Mouse (Mus musculus) hindbrain, embryonic 11.5 days (tissue): ENCODE results near the gene Myom1. TPM values are rescaled to one million over a fixed set of nuclear protein-coding genes. Genes with fewer than 3 reads are reported as not detected.
"Not testable (repeated sequence)": the region's sequence is repeated elsewhere in the genome, so short reads cannot be mapped to it uniquely, and the experiment has no call there.

Experiments used
- ATAC-seq: fragments of 200-750 bp; cut with Nextera tagmentation; 2 replicates; pipeline ENCODE4 v1.8.0; 2017; ENCODE audit warnings: mild to moderate bottlenecking, moderate TSS enrichment, moderate library complexity; ENCODE audit not compliant: low FRiP score
- DNase-seq: peaks from one replicate; pipeline ENCODE4 v3.0.0-alpha.2; 2015; ENCODE audit warnings: low spot score
- H3K27ac ChIP-seq: fragments of 300-500 bp; sonication (generic); 2 replicates; pipeline ENCODE4 v1.5.1; 2014; ENCODE audit warnings: mild to moderate bottlenecking, low read depth, low read length
- H3K27me3 ChIP-seq: fragments of 300-500 bp; sonication (generic); 2 replicates; pipeline ENCODE4 v1.6.1; 2014; ENCODE audit warnings: mild to moderate bottlenecking, low read length, moderate library complexity, mixed read lengths; ENCODE audit not compliant: control insufficient read depth, insufficient read depth
- H3K36me3 ChIP-seq: fragments of 300-500 bp; sonication (generic); 2 replicates; pipeline ENCODE4 v1.6.1; 2014; ENCODE audit warnings: mild to moderate bottlenecking, low read length, moderate library complexity, mixed read lengths; ENCODE audit not compliant: control insufficient read depth, insufficient read depth
- H3K4me1 ChIP-seq: fragments of 300-500 bp; sonication (generic); replicated peaks from 2 replicates; pipeline ENCODE4 v1.6.1; 2014; ENCODE audit warnings: low read length, mixed read lengths; ENCODE audit not compliant: control insufficient read depth, insufficient read depth
- H3K4me2 ChIP-seq: fragments of 300-500 bp; sonication (generic); replicated peaks from 2 replicates; pipeline ENCODE4 v1.6.1; 2014; ENCODE audit warnings: mild to moderate bottlenecking, low read depth, low read length
- H3K4me3 ChIP-seq: fragments of 300-500 bp; sonication (generic); 2 replicates; pipeline ENCODE4 v1.5.1; 2014; ENCODE audit warnings: low read depth, low read length
- H3K9ac ChIP-seq: fragments of 300-500 bp; sonication (generic); 2 replicates; pipeline ENCODE4 v1.6.1; 2014; ENCODE audit warnings: low read depth, low read length
- H3K9me3 ChIP-seq: fragments of 300-500 bp; sonication (generic); 2 replicates; pipeline ENCODE4 v1.6.1; 2016; ENCODE audit warnings: low read length; ENCODE audit not compliant: control insufficient read depth
- WGBS: fragments of 180-500 bp; shearing (Covaris S2); extraction: QIAGEN DNeasy Blood & Tissue Kit; methylation state at CpG from one replicate; pipeline ENCODE4 v1.1.7; 2014; 5-methylcytosine and 5-hydroxymethylcytosine counted together
- polyA plus RNA-seq: library from polyadenylated mRNA; unstranded; fragments of >200 nt; fragmentation: Nextera tagmentation; extraction: Ambion mirVana; gene quantifications from 2 replicates; pipeline ENCODE4 v1.2.1, GENCODE M21; 2014

Gene Myom1
- polyA plus RNA-seq, 1 experiment from 2014 or later, result 2.0 TPM

DNA sequence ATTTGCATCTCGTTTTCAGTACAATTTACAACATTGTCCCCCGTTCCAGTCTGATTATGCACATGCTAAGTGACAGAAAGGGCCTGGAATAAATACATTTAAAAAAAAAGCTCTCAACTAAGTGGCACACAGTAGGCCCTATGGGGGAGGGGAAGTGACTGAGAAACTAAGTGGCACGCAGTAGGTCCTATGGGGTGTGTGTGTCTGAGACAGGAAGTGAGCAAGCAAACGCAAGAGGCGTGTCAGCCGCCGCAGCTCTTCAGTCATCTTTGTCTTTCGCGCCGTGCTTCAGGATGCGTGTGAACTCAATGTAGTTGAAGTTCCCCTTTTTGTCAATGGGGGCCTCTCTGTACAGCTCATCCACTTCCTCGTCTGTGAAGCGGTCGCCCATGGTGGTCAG, 28.4 kb upstream of the Myom1 start:
- 95% methylated on average over 14 of the region's 14 CpGs for WGBS
- H3K9me3 ChIP-seq, DNase-seq, ATAC-seq, H3K4me2 ChIP-seq, H3K4me3 ChIP-seq, H3K9ac ChIP-seq, H3K36me3 ChIP-seq, H3K4me1 ChIP-seq, H3K27me3 ChIP-seq, H3K27ac ChIP-seq: not testable (repeated sequence)

DNA sequence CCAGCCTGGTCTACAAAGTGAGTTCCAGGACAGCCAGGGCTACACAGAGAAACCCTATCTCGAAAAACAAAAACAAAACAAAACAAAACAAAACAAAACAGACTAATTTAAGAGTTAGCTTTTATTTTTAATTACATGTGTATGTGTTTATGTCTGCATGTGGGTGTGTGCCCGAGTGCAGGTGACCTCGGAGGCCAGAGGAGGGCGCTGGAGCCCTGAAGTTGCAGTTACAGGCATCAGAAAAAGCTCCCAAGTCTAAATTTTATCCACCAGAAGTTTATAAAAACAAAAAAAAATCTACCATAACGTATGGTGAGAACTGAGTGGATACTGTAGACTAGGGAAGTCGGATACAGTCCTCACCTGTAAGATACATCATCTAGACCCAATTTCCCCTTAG, 24.6 kb upstream of the Myom1 start:
- no peak for DNase-seq
- Histone ChIP-seq H3K9me3 (no peaks in the 10 kb centered on the region), H3K9ac (no peak overlapping the region), H3K4me2 (no peak overlapping the region), H3K4me1 (no peaks in the 10 kb centered on the region), H3K36me3 (no peaks in the 10 kb centered on the region; the same call in 1 of the 2 replicates), H3K27ac (no peak overlapping the region), H3K27me3 (no peaks in the 10 kb centered on the region), H3K4me3 (no peak overlapping the region)
- no peak for ATAC-seq
- 86% methylated on average over 6 of the region's 6 CpGs for WGBS

DNA sequence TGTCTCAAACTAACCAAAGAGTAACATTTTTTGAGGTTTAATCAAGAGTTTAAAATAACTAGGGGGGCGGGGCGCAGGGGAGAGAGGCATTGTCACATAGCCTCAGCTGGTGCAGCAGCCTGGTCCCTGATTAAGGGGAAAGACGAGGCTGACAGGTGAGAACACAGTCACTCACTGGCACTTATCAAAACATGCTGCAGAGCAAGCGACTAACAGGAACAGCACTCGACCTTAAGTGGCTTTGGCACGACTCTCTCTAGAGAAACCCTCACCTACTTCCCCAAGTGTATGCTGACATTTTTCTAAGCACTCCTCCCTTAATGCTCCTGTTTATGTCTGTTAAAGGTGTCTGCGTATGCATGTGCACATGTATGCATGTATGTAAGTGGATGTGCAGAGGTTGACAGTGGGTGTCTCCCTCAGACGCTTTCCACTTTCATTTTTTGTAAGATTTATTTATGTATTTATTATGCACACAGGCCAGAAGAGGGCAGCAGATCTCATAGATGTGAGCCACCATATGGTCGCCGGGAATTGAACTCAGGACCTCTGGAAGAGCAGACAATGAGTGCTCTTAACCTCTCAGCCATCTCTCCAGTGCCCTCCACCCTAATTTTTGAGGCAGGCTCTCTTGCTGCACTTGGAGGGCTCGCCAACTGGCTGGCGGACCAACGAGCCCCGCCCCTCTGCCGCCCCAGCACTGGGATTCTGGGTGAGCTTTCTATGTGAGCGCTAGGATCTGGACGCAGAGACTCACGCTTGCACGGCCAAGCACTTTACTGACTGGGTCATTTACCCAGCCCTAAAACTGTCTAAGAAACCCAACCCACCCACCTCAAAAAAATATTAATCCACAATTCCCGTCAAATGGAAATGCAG, 22.8 kb upstream of the Myom1 start:
- ATAC-seq (no peak), DNase-seq (no peak)
- 89% methylated on average over 20 of the region's 20 CpGs for WGBS
- Histone ChIP-seq H3K4me2 (no peak overlapping the region), H3K27me3 (no peaks in the 10 kb centered on the region), H3K9me3 (no peaks in the 10 kb centered on the region), H3K4me3 (no peak overlapping the region), H3K36me3 (no peaks in the 10 kb centered on the region; the same call in 1 of the 2 replicates), H3K4me1 (no peaks in the 10 kb centered on the region), H3K27ac (no peak overlapping the region), H3K9ac (no peak overlapping the region)

DNA sequence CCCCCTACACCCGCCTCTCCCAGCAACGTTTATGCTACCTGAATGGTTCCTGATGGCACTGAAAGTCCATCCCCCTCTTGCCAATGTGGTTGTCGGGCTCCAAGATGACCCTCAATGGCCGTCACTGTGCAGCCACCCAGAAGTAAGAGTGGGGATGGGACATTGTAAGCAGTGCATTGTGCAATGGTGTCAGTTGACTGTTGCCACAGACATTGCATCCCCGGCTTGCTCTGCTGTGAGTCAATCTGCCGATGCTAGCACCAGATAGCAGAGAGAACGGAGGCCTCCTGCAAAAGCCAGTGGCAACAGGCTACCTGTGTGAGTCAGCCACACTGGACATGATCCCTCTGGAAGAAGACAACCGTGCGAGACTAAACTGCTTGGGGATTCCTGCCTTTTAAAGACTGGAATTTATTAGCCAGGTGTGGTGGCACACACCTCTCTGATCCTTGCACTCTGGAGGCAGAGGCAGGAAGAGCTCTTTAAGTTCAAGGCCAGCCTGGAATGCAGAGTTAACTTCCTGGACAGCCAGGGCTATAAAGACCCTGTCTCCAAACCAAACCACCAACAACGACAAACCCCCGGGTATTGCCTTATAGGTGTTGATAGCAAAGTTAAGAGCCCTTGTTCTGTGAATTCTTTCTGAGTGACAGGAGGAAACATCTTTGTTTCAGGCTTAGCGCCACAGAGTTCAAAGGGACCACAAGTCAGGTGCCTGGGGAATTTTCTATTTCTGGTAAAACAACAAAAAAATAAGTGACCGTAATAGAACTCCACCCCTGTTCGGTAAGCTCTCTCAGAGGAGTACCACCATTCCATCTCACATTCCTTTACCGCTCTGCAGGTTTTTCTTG, 16.7 kb upstream of the Myom1 start:
- no peak overlapping the region for H3K4me3 ChIP-seq
- H3K4me2 ChIP-seq, result no peak overlapping the region
- 82% methylated on average over 15 of the region's 15 CpGs for WGBS
- no peaks in the 10 kb centered on the region; the same call in 1 of the 2 replicates for H3K36me3 ChIP-seq
- no peak overlapping the region for H3K9ac ChIP-seq
- DNase-seq (no peak), ATAC-seq (no peak)
- no peaks in the 10 kb centered on the region for H3K4me1 ChIP-seq
- H3K27ac ChIP-seq, result no peak overlapping the region
- H3K27me3 ChIP-seq, result no peaks in the 10 kb centered on the region
- H3K9me3 ChIP-seq, result no peaks in the 10 kb centered on the region

DNA sequence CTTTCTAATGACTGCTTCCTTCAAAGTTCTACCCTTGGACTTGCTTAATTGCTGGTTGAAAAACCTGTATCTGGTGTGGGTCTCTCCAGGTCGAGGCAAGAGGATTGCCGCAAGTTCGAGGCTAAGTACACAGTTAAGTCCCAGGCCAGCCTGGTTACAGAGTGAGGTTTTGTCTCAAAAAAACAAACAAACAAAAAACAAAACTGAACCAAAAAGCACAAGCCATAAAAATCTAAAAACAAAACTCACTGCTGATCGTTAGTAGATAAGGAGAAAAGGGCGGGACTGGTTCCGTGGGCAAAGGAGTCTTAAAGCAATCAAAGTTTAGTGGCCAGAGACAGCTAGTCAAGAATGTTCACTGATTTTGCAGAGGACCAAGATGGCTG, 16.1 kb upstream of the Myom1 start:
- Histone ChIP-seq H3K9me3 (no peaks in the 10 kb centered on the region), H3K27ac (no peak overlapping the region), H3K4me2 (no peak overlapping the region), H3K4me1 (peaks cover 4% of the 10 kb centered on the region), H3K27me3 (no peaks in the 10 kb centered on the region), H3K4me3 (no peak overlapping the region), H3K9ac (no peak overlapping the region), H3K36me3 (no peaks in the 10 kb centered on the region; the same call in 1 of the 2 replicates)
- no peak for ATAC-seq
- 91% methylated on average over 6 of the region's 6 CpGs for WGBS
- no peak for DNase-seq

DNA sequence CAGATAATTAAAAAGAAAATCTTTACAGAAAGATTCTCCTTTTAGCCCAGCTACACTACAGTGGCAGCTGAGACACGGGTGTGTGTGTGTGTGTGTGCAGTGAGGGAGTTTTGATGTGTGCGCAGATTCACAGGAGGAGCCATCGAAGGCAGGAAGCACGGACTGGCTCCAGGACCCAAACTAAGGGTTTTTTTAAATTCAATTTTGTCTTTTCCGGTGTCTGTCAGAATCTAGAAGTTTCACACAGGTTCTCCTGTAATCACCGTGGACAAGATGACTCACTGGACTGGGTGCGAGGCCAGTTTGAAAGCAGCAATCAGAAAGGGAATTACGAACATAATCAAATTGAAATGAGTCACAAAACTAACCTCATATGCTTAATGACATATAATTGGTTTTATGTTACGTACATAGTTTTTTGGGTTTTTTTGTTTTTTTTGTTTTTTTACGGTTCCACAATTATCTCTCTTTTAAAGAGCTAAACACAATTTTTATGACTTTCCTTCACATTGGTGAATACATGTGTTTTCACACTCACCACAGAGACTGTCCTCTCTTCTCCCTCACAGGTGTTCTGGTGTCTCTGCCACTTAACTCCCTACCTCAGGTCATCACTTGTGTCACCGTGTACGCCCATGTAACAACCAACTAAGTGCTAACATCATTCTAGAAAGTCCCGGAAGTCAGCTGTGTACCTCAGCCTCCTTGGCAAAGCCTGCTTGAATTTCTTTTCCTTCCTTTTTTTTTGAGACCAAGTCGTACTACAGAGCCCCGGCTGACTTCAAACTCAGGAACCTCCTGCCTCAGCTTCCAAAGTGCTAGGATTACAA, 15.4 kb upstream of the Myom1 start:
- H3K4me3 ChIP-seq, result no peak overlapping the region
- 94% methylated on average over 15 of the region's 15 CpGs for WGBS
- no peak overlapping the region for H3K9ac ChIP-seq
- peaks cover 4% of the 10 kb centered on the region for H3K4me1 ChIP-seq
- no peaks in the 10 kb centered on the region for H3K27me3 ChIP-seq
- H3K36me3 ChIP-seq, result no peaks in the 10 kb centered on the region; the same call in 1 of the 2 replicates
- no peaks in the 10 kb centered on the region for H3K9me3 ChIP-seq
- no peak for DNase-seq
- no peak overlapping the region for H3K4me2 ChIP-seq
- H3K27ac ChIP-seq, result no peak overlapping the region
- no peak for ATAC-seq

DNA sequence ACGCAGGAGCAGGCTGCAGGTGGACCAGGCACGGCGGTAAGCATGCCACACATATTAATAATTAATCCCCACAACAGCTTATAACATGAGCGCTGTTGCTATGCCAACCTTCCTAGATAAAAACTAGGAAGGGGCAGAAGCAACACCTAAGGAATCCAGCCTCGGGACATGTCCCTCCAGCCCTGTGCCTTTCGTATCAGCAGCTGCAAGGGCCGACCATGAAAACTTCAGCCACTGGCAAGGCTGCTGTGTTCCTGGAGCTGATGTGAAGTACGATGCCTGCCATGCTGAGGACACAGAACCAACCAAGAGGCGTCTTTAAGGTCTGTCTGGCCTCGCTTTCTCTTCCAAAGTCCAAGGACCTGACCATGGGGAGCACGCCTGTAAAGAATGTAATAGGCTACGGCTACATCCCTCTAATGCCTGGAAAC, 14.1 kb upstream of the Myom1 start:
- Histone ChIP-seq H3K27ac (no peak overlapping the region), H3K27me3 (no peaks in the 10 kb centered on the region), H3K4me3 (no peak overlapping the region), H3K9me3 (no peaks in the 10 kb centered on the region), H3K36me3 (peaks cover 3% of the 10 kb centered on the region; the same call in 1 of the 2 replicates), H3K4me1 (peaks cover 4% of the 10 kb centered on the region), H3K9ac (no peak overlapping the region), H3K4me2 (no peak overlapping the region)
- no peak for DNase-seq
- 91% methylated on average over 12 of the region's 12 CpGs for WGBS
- no peak for ATAC-seq

DNA sequence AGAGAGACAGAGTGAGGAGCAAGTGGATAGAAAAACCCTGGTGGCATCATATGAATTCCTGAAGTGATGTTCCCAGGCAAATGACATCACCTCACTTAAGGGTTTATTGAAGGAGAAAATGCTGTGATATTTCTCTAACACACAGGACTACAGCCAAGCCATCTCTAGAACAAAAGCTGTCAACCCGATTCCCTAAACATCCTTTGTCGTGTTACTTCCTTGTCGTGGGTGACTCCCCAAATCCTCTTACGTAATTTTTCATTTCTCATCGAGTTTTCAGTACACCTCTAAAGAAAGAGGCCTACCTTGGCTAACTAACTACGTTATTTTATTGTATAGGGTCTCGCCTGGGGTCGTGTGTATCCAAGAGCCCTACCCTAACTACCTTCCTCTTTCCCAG, 13.0 kb upstream of the Myom1 start:
- ATAC-seq, result no peak
- H3K36me3 ChIP-seq, result peaks cover 3% of the 10 kb centered on the region; the same call in 1 of the 2 replicates
- peak overlapping the region; percentile 72 for H3K4me2 ChIP-seq
- peak overlapping the region; percentile 88 for H3K4me3 ChIP-seq
- 0 out of 2 replicates have a peak overlapping the region, but pooled peaks have one; percentile 95 for H3K27ac ChIP-seq
- H3K9ac ChIP-seq, result peak overlapping the region; percentile 91
- DNase-seq, result no peak
- H3K4me1 ChIP-seq, result peaks cover 4% of the 10 kb centered on the region
- WGBS, result 65% methylated on average over 8 of the region's 8 CpGs
- H3K27me3 ChIP-seq, result no peaks in the 10 kb centered on the region
- H3K9me3 ChIP-seq, result no peaks in the 10 kb centered on the region
